Mouse (Mus musculus): Measurements from ENCODE around the gene Cc2d1a.

- no peak for TF ChIP-seq CTCF (IDR thresholded peaks at IDR 0.05; ENCODE audit: borderline replicate concordance, extremely low read depth, insufficient read depth, insufficient read length)
- TF ChIP-seq POLR2A (IDR thresholded peaks at IDR 0.05; ENCODE audit: borderline replicate concordance, extremely low read depth, insufficient read depth, insufficient read length, poor library complexity, severe bottlenecking), result no peak
These were observed 57.2 kb downstream of the Cc2d1a start for GRCm38 (mm10) chr8:84090585-84090984.

All from brain, embryonic 14.5 days (tissue).